Mouse (Mus musculus) midbrain, postnatal 0 days (tissue): Measurements from ENCODE around the gene Stam. TPM values are rescaled to one million over a fixed set of nuclear protein-coding genes. Genes with fewer than 3 reads are reported as not detected.
"Not testable (repeated sequence)": the region's sequence is repeated elsewhere in the genome, so short reads cannot be mapped to it uniquely, and the experiment has no call there.

ENCODE experiments used
- ATAC-seq: fragments of 200-750 bp; cut with Nextera tagmentation; 2 replicates; pipeline ENCODE4 v1.8.0; 2017; ENCODE audit warnings: moderate number of reproducible peaks, mild to moderate bottlenecking, moderate TSS enrichment, moderate library complexity; ENCODE audit not compliant: low FRiP score
- DNase-seq: peaks from one replicate; pipeline ENCODE4 v3.0.0-alpha.2; 2015; ENCODE audit warnings: low spot score
- H3K27ac ChIP-seq: fragments of 300-500 bp; sonication (generic); 2 replicates; pipeline ENCODE4 v1.5.1; 2014; ENCODE audit warnings: low read depth, mild to moderate bottlenecking, low read length, mixed read lengths
- H3K27me3 ChIP-seq: fragments of 300-500 bp; sonication (generic); 2 replicates; pipeline ENCODE4 v1.6.1; 2014; ENCODE audit warnings: low read length, control low read depth, mixed read lengths; ENCODE audit not compliant: insufficient read depth
- H3K36me3 ChIP-seq: fragments of 300-500 bp; sonication (generic); 2 replicates; pipeline ENCODE4 v1.6.1; 2014; ENCODE audit warnings: low read length, control low read depth, mixed read lengths; ENCODE audit not compliant: insufficient read depth
- H3K4me1 ChIP-seq: fragments of 300-500 bp; sonication (generic); 2 replicates; pipeline ENCODE4 v1.6.1; 2014; ENCODE audit warnings: mild to moderate bottlenecking, control low read depth, antibody characterized with exemption, low read length, mixed read lengths; ENCODE audit not compliant: insufficient read depth
- H3K4me2 ChIP-seq: fragments of 300-500 bp; sonication (generic); 2 replicates; pipeline ENCODE4 v1.6.1; 2014; ENCODE audit warnings: low read depth, mild to moderate bottlenecking, low read length, mixed read lengths; ENCODE audit not compliant: poor library complexity, severe bottlenecking
- H3K4me3 ChIP-seq: fragments of 300-500 bp; sonication (generic); 2 replicates; pipeline ENCODE4 v1.5.1; 2014; ENCODE audit warnings: low read depth, mild to moderate bottlenecking, low read length, moderate library complexity
- H3K9ac ChIP-seq: fragments of 300-500 bp; sonication (generic); replicated peaks from 2 replicates; pipeline ENCODE4 v1.6.1; 2014; ENCODE audit warnings: mild to moderate bottlenecking, low read length, moderate library complexity, mixed read lengths; ENCODE audit not compliant: poor library complexity, severe bottlenecking
- H3K9me3 ChIP-seq: fragments of 300-500 bp; sonication (generic); 2 replicates; pipeline ENCODE4 v1.6.1; 2016; ENCODE audit warnings: low read length, control low read depth
- CTCF ChIP-seq: IDR thresholded peaks from 2 replicates; pipeline ENCODE4 v1.5.1; 2016; ENCODE audit warnings: antibody characterized with exemption, mild to moderate bottlenecking
- WGBS: fragments of 180-500 bp; shearing (Covaris S2); extraction: QIAGEN DNeasy Blood & Tissue Kit; methylation state at CpG from one replicate; pipeline ENCODE4 v1.1.7; 2014; 5-methylcytosine and 5-hydroxymethylcytosine counted together
- polyA plus RNA-seq: library from polyadenylated mRNA; unstranded; fragments of >200 nt; fragmentation: Nextera tagmentation; extraction: Ambion mirVana; gene quantifications from 2 replicates; pipeline ENCODE4 v1.2.1, GENCODE M21; 2015
- total RNA-seq: library from RNA; depleted of rRNA; stranded (reverse); fragments of >200 nt; gene quantifications from 2 replicates; pipeline ENCODE4 v1.2.3, GENCODE M21; 2014

Stam gene
- total and polyA plus RNA-seq, 2 experiments from 2014 or later, result 93.8 to 104 TPM

DNA sequence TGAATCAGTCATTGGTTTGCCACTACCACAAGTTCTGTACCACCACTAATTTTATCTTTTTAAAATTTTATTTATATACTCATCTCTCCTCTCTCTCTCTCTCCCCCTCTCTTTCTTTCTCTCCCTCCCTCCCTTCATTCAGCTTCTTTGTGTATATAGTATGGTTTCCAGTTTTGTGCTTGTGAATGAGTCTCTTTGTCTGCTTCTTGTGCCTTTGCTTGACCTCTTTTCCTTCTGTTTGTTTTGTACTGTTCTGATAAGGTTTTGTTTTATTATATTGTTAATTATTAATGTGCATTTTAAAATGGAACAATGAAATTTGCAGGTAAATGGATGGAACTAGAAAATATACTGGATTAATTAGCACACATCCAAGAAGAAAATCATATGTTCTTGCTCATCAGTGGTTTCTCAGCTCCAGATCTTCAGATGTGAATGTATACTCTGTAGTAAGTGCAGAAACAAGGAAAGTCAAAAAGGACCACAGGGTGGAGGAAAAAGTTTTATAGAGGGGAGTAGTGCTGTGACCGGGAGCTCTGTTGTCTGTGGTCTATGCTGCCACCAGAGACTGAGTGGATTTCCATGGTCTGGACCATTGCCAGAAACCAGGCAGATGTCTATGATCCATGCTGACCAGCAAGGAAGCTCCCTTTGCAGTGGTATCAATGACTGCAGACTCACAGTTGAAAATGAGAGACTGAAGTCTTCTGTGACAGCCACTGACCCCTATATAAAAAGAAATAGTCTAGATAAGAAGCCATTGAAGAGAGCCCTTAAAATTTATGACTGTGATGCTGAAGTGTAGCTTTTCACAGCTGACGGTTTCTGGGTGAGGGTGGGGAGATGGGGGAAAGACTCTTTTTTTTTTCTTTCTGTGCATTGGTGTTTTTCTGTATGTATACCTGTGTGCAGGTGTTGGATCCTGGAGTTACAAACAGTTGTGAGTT, 7.9 kb upstream of the Stam start:
- ATAC-seq (no peak), DNase-seq (no peak)
- H3K27ac ChIP-seq, result no peak overlapping the region
- H3K4me1 ChIP-seq, result no peaks in the 10 kb centered on the region
- no peak overlapping the region for H3K9ac ChIP-seq
- H3K9me3 ChIP-seq, result no peaks in the 10 kb centered on the region
- H3K4me2 ChIP-seq, result no peak overlapping the region
- no peak overlapping the region for H3K4me3 ChIP-seq
- 82% methylated on average over 2 of the region's 2 CpGs for WGBS
- H3K36me3 ChIP-seq, result no peaks in the 10 kb centered on the region
- H3K27me3 ChIP-seq, result no peaks in the 10 kb centered on the region
- no peak for TF ChIP-seq CTCF

DNA sequence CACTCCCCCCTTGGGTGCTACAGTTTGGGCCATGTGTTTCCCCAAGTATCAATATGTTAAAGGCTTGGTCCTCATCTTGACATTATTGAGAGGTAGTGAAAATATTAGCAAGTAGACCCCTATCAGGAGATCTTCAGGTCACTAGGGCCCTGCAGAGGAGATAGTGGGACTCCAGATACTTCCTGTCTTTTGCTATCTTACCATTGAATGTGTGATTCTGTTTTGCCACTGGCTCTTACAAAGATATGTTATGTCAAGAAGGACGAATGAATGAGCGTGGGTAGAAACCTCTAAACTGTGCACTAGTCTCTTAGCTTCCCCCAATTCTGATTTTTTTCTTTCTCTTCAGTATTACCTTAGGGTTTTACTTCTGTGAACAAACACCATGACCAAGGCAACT, 4.9 kb upstream of the Stam start:
- no peak overlapping the region for H3K4me2 ChIP-seq
- H3K9ac ChIP-seq, result no peak overlapping the region
- no peak for ATAC-seq
- no peaks in the 10 kb centered on the region for H3K9me3 ChIP-seq
- no peak for TF ChIP-seq CTCF
- no peak overlapping the region for H3K27ac ChIP-seq
- H3K27me3 ChIP-seq, result no peaks in the 10 kb centered on the region
- 88% methylated on average over 2 of the region's 2 CpGs for WGBS
- no peak for DNase-seq
- no peaks in the 10 kb centered on the region for H3K36me3 ChIP-seq
- H3K4me1 ChIP-seq, result no peaks in the 10 kb centered on the region
- no peak overlapping the region for H3K4me3 ChIP-seq

DNA sequence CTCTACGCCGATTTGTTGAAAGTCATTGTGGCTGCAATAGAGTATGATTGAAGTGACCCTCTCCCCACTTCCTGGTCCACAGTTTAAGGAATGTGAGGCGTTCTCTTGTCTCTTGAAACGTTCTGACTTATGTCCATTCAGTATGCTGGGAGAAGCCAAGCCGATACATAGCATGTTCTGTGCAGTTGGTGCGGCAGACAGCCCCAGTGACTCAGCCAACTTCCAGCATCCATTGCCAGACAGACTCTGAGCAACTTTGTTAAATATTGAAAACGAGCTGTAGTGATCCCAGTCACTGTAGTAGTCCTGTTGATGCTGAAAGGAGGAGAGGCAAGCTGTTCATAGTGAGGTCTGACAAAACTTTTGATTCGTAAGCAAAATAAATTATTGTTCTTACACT, 3.4 kb upstream of the Stam start:
- WGBS, result 83% methylated on average over 8 of the region's 8 CpGs
- H3K36me3 ChIP-seq, result no peaks in the 10 kb centered on the region
- no peak overlapping the region for H3K9ac ChIP-seq
- no peaks in the 10 kb centered on the region for H3K9me3 ChIP-seq
- no peak for TF ChIP-seq CTCF
- DNase-seq (no peak), ATAC-seq (no peak)
- 0 out of 2 replicates have a peak, but pooled peaks cover 4% of the 10 kb centered on the region for H3K4me1 ChIP-seq
- H3K4me2 ChIP-seq, result no peak overlapping the region
- no peak overlapping the region for H3K4me3 ChIP-seq
- no peak overlapping the region for H3K27ac ChIP-seq
- H3K27me3 ChIP-seq, result no peaks in the 10 kb centered on the region

DNA sequence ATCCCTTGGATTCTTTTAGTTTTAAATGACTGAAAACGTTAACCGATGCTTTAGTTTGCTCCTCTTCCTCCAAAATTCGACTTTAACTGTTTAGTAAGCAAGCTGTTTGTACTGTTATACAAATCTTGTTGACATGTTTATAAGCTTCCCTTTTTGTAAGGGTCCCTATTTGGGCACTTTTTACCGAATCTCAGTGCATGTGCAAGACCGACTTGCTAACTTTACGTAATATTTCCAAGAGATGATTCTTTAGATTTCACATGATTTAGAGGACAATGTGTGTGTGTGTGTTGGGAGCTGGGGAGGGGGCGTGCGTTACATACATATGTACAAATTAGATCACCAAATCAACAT, 913 bp upstream of the Stam start:
- H3K36me3 ChIP-seq, result no peaks in the 10 kb centered on the region
- peaks cover 12% of the 10 kb centered on the region; the same call in 1 of the 2 replicates for H3K4me1 ChIP-seq
- no peak for TF ChIP-seq CTCF
- H3K4me2 ChIP-seq, result peak overlapping the region; percentile 61
- no peaks in the 10 kb centered on the region for H3K9me3 ChIP-seq
- peak overlapping the region; percentile 83 for H3K9ac ChIP-seq
- WGBS, result 17% methylated on average over 8 of the region's 8 CpGs
- ATAC-seq (no peak), DNase-seq (no peak)
- peak overlapping the region; percentile 92 for H3K4me3 ChIP-seq
- H3K27ac ChIP-seq, result peak overlapping the region; percentile 97
- no peaks in the 10 kb centered on the region for H3K27me3 ChIP-seq

DNA sequence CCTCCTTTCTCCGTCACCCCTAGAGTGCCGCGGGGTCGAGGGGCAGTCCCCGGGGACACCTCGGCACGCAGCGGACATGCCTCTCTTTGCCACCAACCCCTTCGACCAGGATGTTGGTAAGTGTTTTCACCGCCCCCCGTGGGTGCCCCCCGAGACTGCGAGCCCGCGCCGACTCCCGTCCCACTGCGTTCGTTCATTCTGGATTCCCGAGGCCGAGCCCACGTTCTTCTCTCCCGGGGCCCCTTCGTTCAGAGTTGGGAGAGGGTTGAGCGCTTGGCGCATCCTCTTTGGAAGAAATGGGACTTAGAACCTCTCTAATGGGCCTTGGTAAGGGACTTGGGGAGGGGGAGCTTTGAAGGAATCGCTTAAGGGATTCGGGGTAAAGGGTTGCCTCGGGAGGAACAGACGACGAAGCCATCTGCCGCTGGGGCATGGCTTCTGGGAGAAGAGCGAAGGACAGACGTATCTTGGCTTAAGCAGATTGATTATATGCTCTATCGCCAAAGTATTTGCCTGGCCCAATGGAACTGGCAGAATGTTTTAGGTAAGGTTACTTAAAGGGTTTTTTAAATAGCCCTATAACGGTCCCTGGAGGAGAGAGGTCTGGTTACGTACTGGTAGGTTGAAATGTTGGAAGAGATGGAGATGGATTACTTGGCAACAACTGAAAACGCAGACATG, 463 bp downstream of the Stam start:
- Histone ChIP-seq H3K9me3 (no peaks in the 10 kb centered on the region), H3K27me3 (no peaks in the 10 kb centered on the region), H3K4me1 (peaks cover 12% of the 10 kb centered on the region; the same call in 1 of the 2 replicates), H3K9ac (peak overlapping the region; percentile 83), H3K4me2 (peak overlapping the region; percentile 61), H3K4me3 (peak overlapping the region; percentile 92), H3K27ac (peak overlapping the region; percentile 97), H3K36me3 (no peaks in the 10 kb centered on the region)
- peak; percentile 0; the same call in 1 of the 2 replicates for TF ChIP-seq CTCF
- WGBS, result under 1% methylated on average over 38 of the region's 38 CpGs
- DNase-seq (peak; percentile 50), ATAC-seq (no peak; the same call in none of the 2 replicates)

DNA sequence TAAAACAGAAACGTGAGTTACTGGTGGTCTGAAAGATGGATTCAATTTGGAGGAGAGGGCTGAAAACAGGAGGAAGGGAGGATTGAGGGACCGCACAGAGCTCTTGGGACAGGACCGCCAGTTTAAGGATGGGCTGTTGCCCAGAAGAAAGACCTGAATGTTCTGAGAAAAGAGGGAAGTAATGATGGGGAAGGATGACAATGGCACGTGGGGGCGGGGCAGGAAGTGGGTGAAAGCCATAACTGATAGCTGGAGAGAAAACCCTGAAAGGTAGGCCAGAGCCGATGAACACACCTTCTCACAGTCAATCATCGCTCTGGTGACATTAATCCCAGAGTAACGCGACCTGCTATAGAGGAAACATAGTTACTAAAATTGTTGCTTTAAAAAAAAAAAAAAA, 4.6 kb downstream of the Stam start:
- not testable (repeated sequence) for H3K36me3 ChIP-seq, ATAC-seq, H3K27me3 ChIP-seq, H3K9me3 ChIP-seq, H3K4me2 ChIP-seq, H3K9ac ChIP-seq, H3K4me3 ChIP-seq, H3K27ac ChIP-seq, DNase-seq
- WGBS, result 96% methylated on average over 8 of the region's 9 CpGs
- peaks cover 12% of the 10 kb centered on the region; the same call in 1 of the 2 replicates for H3K4me1 ChIP-seq
